Mouse (Mus musculus) midbrain, embryonic 13.5 days (tissue): ENCODE data around the gene Fam166b. TPM values are rescaled to one million over a fixed set of nuclear protein-coding genes. Genes with fewer than 3 reads are reported as not detected.

Experiments
- ATAC-seq: fragments of 200-750 bp; cut with Nextera tagmentation; 2 replicates; pipeline ENCODE4 v1.8.0; 2017; ENCODE audit warnings: mild to moderate bottlenecking, moderate TSS enrichment, moderate library complexity
- H3K27ac ChIP-seq: fragments of 300-500 bp; sonication (generic); 2 replicates; pipeline ENCODE4 v1.5.1; 2015; ENCODE audit warnings: inconsistent platforms, mild to moderate bottlenecking, moderate library complexity
- H3K27me3 ChIP-seq: fragments of 300-500 bp; sonication (generic); 2 replicates; pipeline ENCODE4 v1.6.1; 2015; ENCODE audit warnings: mild to moderate bottlenecking, inconsistent platforms
- H3K36me3 ChIP-seq: fragments of 300-500 bp; sonication (generic); 2 replicates; pipeline ENCODE4 v1.6.1; 2015; ENCODE audit warnings: mild to moderate bottlenecking, inconsistent platforms
- H3K4me1 ChIP-seq: fragments of 300-500 bp; sonication (generic); replicated peaks from 2 replicates; pipeline ENCODE4 v1.6.1; 2015; ENCODE audit warnings: inconsistent platforms
- H3K4me2 ChIP-seq: fragments of 300-500 bp; sonication (generic); replicated peaks from 2 replicates; pipeline ENCODE4 v1.6.1; 2015; ENCODE audit warnings: moderate library complexity, mild to moderate bottlenecking, inconsistent platforms
- H3K4me3 ChIP-seq: fragments of 300-500 bp; sonication (generic); replicated peaks from 2 replicates; pipeline ENCODE4 v1.5.1; 2015; ENCODE audit warnings: mild to moderate bottlenecking, inconsistent platforms
- H3K9ac ChIP-seq: fragments of 300-500 bp; sonication (generic); replicated peaks from 2 replicates; pipeline ENCODE4 v1.6.1; 2015; ENCODE audit warnings: mild to moderate bottlenecking, inconsistent platforms
- H3K9me3 ChIP-seq: fragments of 300-500 bp; sonication (generic); 2 replicates; pipeline ENCODE4 v1.6.1; 2016; ENCODE audit warnings: mild to moderate bottlenecking, inconsistent platforms
- WGBS: fragments of 180-500 bp; shearing (Covaris S2); methylation state at CpG from one replicate; pipeline ENCODE4 v1.1.7; 2015; 5-methylcytosine and 5-hydroxymethylcytosine counted together
- polyA plus RNA-seq: library from polyadenylated mRNA; unstranded; fragments of >200 nt; fragmentation: Nextera tagmentation; extraction: Ambion mirVana; gene quantifications from 2 replicates; pipeline ENCODE4 v1.2.1, GENCODE M21; 2015

Fam166b gene
- polyA plus RNA-seq, 1 experiment from 2014 or later = 0.83 TPM

DNA sequence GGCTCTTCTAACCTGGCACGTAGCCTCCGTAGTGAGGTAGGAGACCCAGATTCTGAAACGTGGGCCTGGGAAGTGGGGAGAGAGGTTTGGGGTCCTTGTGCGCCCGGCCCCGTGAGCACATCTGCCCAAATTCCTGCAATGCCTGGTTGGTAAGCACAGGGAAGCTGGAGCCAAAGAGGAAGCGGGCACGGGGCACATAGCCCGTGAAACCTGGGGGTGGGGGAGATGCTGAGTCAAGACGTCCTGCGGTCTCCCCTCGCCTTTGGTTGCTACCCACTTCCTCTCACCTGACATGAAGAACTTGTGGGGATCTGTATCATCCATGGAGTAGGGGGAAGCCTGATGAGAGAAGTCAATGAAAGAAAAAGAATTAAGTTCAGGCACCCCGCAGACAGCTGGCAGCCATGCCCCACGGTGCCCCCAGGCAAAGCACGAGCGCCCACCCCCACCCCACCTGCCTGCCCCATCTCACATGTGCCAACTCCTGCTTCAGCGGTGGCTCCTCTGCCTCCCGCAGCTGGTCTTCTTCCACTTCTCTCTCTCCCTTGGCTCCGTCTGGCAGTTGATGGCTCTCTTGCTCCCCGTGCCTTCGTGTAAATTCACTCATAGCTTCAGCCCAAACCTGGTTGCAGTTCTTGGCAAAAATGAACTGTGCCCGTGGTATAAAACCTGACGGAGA lies 1.3 kb downstream of the Fam166b start:
- Histone ChIP-seq H3K27ac (no peak overlapping the region), H3K27me3 (peaks cover 50% of the 10 kb centered on the region), H3K9ac (no peak overlapping the region), H3K4me3 (no peak overlapping the region), H3K4me1 (peaks cover 30% of the 10 kb centered on the region), H3K9me3 (no peaks in the 10 kb centered on the region), H3K4me2 (no peak overlapping the region), H3K36me3 (peaks cover 48% of the 10 kb centered on the region)
- 21% methylated on average over 23 of the region's 23 CpGs for WGBS
- ATAC-seq = no peak

DNA sequence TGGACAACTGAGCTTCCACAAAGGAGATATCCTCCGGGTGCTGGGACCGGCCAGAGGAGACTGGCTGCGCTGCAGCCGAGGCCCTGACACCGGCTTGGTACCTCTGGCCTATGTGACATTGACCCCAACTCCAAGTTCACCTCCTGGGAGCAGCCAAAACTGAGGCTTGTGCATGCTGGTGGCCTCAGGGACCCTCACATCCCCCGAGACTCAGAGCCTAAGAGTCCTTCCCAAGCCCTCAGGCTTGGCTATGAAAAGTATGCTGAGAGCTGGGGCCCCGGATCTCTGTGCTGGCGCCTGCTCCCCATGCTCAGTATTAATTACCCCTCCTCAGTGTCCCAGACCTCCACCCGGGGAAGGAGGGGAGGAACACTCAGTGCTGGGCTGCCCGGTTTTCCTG lies 2.4 kb downstream of the Fam166b start:
- peaks cover 60% of the 10 kb centered on the region for H3K36me3 ChIP-seq
- no peak overlapping the region for H3K4me3 ChIP-seq
- WGBS = 43% methylated on average over 10 of the region's 10 CpGs
- peaks cover 55% of the 10 kb centered on the region for H3K27me3 ChIP-seq
- peaks cover 30% of the 10 kb centered on the region for H3K4me1 ChIP-seq
- no peaks in the 10 kb centered on the region for H3K9me3 ChIP-seq
- peak overlapping the region; percentile 19; the same call in 1 of the 2 replicates for H3K9ac ChIP-seq
- H3K4me2 ChIP-seq = no peak overlapping the region
- ATAC-seq = 0 out of 2 replicates have a peak, but pooled peaks have one; percentile 13
- no peak overlapping the region for H3K27ac ChIP-seq

DNA sequence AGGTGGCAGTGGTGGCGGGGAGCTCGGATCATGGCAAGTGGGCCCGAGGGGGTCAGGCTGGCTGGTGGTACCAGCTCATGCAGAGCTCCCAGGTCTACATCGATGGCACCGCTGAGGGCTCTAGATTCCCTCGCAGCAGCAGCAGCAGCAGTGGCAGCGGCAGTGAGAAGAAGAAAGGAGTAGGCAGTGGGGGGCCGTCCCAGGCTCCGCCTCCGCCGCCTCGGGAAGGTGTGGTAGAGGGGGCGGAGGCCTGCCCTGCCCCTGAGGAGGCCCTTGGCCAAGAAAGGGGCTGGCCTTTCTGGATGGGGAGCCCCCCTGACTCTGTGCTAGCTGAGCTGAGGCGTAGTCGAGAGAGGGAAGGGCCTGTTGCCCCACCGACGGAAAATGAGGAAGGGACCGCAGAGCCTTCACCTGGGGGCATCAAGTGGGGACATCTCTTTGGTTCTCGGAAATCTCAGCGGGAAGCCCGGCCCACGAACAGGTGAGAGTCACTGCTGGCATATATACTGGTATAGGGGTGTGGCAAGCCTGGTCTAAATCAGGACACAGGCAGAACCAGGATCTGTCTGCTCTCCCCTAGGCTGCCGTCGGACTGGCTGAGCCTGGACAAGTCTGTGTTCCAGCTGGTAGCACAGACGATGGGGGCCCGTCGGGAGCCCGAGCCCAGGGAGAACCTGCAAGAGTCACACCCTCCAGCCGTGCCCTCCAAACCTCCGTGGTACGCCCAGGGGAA lies 3.1 kb downstream of the Fam166b start:
- Histone ChIP-seq H3K4me3 (no peak overlapping the region), H3K9me3 (no peaks in the 10 kb centered on the region), H3K4me2 (no peak overlapping the region), H3K27ac (no peak overlapping the region), H3K27me3 (peaks cover 55% of the 10 kb centered on the region), H3K4me1 (peaks cover 30% of the 10 kb centered on the region), H3K9ac (peak overlapping the region; percentile 44; the same call in 1 of the 2 replicates), H3K36me3 (peaks cover 61% of the 10 kb centered on the region)
- peak; percentile 3; the same call in 1 of the 2 replicates for ATAC-seq
- 19% methylated on average over 31 of the region's 31 CpGs for WGBS

DNA sequence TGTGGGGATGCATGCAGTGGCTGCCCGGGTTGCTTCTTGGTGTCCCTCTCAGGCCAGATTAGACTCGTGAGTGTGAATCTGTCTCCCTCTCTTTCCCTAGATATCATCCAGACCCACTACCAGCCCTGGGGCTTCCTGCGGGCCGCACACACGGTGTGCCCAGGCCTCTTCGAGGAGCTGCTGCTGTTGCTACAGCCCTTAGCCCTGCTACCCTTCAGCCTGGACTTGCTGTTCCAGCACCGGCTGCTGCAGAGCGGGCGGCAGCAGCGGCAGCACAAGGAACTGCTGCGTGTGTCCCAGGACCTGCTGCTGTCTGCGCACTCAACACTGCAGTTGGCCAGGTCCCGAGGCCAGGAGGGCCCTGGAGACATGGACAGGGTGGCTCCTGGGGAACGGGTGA lies 3.7 kb downstream of the Fam166b start:
- H3K27me3 ChIP-seq = peaks cover 55% of the 10 kb centered on the region
- H3K4me2 ChIP-seq = no peak overlapping the region
- peak overlapping the region; percentile 44; the same call in 1 of the 2 replicates for H3K9ac ChIP-seq
- H3K4me3 ChIP-seq = no peak overlapping the region
- 24% methylated on average over 14 of the region's 14 CpGs for WGBS
- H3K9me3 ChIP-seq = no peaks in the 10 kb centered on the region
- H3K36me3 ChIP-seq = peaks cover 61% of the 10 kb centered on the region
- no peak overlapping the region for H3K27ac ChIP-seq
- no peak for ATAC-seq
- peaks cover 30% of the 10 kb centered on the region for H3K4me1 ChIP-seq

DNA sequence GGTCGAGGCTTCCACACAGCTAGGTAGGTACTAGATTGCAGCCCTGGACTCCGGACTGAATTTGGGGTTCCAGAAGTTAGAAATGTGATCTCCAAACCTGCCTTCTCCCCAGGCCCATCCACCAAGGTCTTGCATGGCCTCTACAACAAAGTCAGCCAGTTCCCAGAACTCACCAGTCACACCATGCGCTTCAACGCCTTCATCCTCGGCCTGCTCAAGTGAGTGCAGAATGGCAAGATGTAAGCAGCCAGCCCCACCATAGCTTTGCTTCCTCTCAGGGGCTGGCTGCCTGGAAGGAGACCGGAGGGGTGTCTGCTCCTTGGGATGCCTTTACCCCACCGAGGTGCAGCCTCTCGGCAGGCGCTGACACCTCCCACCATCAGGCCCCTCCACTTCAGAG lies 4.9 kb downstream of the Fam166b start:
- H3K9me3 ChIP-seq = no peaks in the 10 kb centered on the region
- peaks cover 36% of the 10 kb centered on the region for H3K4me1 ChIP-seq
- peaks cover 55% of the 10 kb centered on the region for H3K27me3 ChIP-seq
- no peak overlapping the region for H3K9ac ChIP-seq
- H3K4me3 ChIP-seq = no peak overlapping the region
- peaks cover 69% of the 10 kb centered on the region for H3K36me3 ChIP-seq
- H3K27ac ChIP-seq = no peak overlapping the region
- WGBS = 84% methylated on average over 9 of the region's 9 CpGs
- no peak for ATAC-seq
- no peak overlapping the region for H3K4me2 ChIP-seq

DNA sequence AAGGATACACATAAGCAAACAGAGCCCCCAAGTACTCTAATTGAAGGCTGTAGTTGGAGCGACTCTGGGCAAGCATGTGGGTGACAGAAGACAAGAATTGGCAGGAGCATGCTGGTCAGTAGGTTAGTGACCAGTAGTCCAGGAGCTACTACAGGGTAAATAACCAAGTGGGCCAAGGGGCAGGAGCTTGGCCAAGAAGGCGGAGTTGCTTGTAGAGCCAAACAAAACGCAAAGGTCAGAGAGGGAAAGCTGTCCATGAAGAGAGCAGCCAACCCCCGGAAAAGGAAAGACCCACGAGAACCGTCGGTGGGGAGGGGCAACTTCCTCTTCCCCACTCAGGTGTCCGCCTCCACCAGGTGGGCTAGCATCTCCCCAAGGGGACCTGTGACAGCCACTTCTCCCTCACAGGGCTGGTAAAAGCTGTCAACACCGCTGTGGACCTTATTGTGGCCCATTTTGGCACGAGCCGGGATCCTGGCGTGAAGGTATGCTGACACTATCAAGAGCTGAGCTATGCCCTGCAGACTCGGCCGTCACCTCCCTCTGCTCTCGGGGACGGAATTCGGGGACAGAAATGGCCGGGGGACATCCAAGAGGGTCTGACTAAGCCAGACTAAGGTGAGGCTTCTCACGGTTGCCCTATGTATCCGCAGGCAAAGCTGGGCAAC lies 5.5 kb downstream of the Fam166b start:
- WGBS = 91% methylated on average over 20 of the region's 20 CpGs
- Histone ChIP-seq H3K9me3 (no peaks in the 10 kb centered on the region), H3K36me3 (peaks cover 72% of the 10 kb centered on the region), H3K4me3 (no peak overlapping the region), H3K4me1 (peaks cover 31% of the 10 kb centered on the region), H3K27me3 (peaks cover 55% of the 10 kb centered on the region), H3K9ac (no peak overlapping the region), H3K4me2 (no peak overlapping the region), H3K27ac (no peak overlapping the region)
- ATAC-seq = no peak

DNA sequence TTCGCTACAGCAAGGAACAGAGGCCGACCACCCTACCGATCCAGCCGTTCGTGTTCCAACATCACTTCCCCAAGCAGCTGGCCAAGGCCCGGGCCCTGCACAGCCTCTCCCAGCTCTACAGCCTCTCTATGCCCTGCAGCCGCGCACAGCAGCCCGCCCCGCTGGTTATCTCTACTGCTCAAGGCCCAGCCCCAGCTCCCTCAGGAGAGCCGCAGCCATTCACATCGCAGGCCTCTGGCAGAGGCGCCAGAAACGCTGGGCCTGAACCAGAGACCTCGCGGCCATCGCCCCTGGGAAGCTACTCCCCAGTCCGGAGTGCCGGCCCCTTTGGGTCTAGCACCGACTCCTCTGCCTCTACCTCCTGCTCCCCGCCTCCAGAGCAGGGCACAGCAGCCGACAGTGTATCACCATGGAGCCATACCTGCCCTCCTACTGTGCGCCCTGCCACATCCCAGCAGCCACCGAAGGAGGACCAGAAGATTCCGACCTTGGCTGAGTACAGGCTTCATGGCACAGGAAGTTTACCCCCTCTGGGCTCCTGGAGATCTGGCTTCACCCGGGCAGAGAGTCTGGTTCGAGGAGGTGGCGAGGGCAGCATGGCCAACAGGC lies 7.2 kb downstream of the Fam166b start:
- Histone ChIP-seq H3K4me3 (no peak overlapping the region), H3K4me1 (peaks cover 20% of the 10 kb centered on the region), H3K4me2 (no peak overlapping the region), H3K27ac (no peak overlapping the region), H3K36me3 (peaks cover 82% of the 10 kb centered on the region), H3K27me3 (peaks cover 46% of the 10 kb centered on the region), H3K9me3 (no peaks in the 10 kb centered on the region), H3K9ac (no peak overlapping the region)
- 82% methylated on average over 28 of the region's 28 CpGs for WGBS
- ATAC-seq = peak; percentile 13; the same call in 1 of the 2 replicates

DNA sequence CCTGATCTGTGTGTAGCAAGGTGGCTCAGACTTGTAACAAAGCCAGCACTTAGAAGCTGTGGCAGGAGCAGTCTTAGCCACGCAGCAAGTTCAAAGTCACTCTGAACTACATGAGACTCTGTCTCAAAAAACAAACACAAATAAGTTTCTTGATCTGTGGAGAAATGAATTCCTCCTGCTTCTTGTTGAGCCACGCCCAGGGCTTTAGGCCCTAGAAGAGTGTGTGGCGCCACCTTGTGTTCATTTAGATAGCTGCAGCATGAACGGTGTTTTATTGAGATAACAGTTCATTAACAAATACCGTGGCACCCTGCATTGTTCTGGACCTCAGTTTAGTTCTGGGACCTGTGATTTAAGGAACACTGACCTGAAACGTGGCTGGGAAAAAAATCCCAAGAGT lies 8.6 kb downstream of the Fam166b start:
- H3K27me3 ChIP-seq = peaks cover 31% of the 10 kb centered on the region
- ATAC-seq = 0 out of 2 replicates have a peak, but pooled peaks have one; percentile 12
- H3K4me3 ChIP-seq = no peak overlapping the region
- H3K36me3 ChIP-seq = peaks cover 82% of the 10 kb centered on the region
- H3K9ac ChIP-seq = no peak overlapping the region; the same call in 1 of the 2 replicates
- H3K4me2 ChIP-seq = no peak overlapping the region
- 6% methylated on average over 6 of the region's 6 CpGs for WGBS
- H3K9me3 ChIP-seq = no peaks in the 10 kb centered on the region
- H3K27ac ChIP-seq = no peak overlapping the region
- H3K4me1 ChIP-seq = peaks cover 16% of the 10 kb centered on the region

DNA sequence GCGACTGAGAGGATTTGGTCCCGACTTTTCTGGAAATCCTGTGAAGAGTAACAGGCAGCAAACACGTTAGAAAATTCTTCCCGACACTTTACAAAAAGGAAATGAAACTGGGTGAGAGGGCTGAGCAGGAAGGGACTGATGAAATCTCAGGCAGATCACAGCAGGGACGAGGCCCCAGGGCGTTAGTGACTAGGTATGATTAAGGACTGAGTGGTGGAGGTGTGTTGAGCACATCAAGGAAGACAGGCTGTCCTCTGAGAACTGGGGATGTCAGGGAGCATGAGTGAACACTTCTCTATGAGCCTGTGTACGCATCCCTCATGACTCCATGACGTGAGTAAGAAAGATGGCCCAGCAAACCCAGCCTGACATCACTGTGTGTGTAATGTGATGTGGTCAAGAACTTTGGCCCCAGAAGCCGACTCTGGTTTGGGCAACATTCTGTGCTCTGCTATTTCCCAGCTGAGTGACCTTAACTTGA lies 9.1 kb downstream of the Fam166b start:
- H3K36me3 ChIP-seq = peaks cover 82% of the 10 kb centered on the region
- H3K27ac ChIP-seq = peak overlapping the region; percentile 26; the same call in 1 of the 2 replicates
- no peak overlapping the region for H3K4me3 ChIP-seq
- 74% methylated on average over 9 of the region's 9 CpGs for WGBS
- no peaks in the 10 kb centered on the region for H3K9me3 ChIP-seq
- H3K9ac ChIP-seq = no peak overlapping the region; the same call in 1 of the 2 replicates
- ATAC-seq = no peak
- H3K4me2 ChIP-seq = no peak overlapping the region
- peaks cover 13% of the 10 kb centered on the region; the same call in 1 of the 2 replicates for H3K4me1 ChIP-seq
- H3K27me3 ChIP-seq = peaks cover 27% of the 10 kb centered on the region

DNA sequence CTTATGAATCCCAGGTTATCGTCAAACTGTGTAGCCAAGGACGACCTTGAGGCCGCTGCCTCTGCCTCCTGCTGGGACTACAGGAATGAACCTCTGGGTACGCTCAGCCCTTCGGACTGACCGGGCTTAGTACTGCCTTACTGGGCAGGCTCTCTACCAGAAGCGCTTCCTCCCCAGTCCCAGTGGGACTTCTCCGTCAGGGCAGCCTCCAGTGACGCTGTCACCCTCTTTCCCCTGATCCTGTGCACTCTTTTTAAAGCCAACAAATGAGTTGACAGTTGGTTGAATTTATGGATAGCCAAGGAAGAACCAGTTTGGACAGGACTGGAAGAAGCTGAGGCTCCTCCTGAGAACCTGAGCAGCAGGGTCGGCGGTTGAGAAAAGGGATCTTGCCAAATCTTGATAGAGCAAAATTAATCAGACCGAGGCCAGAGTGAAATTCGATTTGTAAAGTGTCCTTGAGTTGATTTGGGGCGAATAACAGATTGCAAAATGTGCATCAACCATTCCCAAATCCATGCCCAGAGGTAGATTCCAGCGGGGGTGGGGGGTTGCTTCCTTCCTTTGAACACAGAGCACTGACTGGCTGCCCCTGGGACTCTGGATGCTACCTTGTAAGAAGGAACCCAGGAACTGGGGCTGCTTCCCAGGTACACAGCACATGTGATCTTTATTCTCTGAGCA lies 9.8 kb downstream of the Fam166b start:
- H3K9ac ChIP-seq = no peak overlapping the region
- H3K4me2 ChIP-seq = no peak overlapping the region
- H3K4me3 ChIP-seq = no peak overlapping the region
- H3K36me3 ChIP-seq = peaks cover 82% of the 10 kb centered on the region
- 57% methylated on average over 15 of the region's 15 CpGs for WGBS
- ATAC-seq = no peak
- peaks cover 19% of the 10 kb centered on the region for H3K27me3 ChIP-seq
- H3K27ac ChIP-seq = no peak overlapping the region
- H3K9me3 ChIP-seq = no peaks in the 10 kb centered on the region
- H3K4me1 ChIP-seq = peaks cover 13% of the 10 kb centered on the region; the same call in 1 of the 2 replicates

DNA sequence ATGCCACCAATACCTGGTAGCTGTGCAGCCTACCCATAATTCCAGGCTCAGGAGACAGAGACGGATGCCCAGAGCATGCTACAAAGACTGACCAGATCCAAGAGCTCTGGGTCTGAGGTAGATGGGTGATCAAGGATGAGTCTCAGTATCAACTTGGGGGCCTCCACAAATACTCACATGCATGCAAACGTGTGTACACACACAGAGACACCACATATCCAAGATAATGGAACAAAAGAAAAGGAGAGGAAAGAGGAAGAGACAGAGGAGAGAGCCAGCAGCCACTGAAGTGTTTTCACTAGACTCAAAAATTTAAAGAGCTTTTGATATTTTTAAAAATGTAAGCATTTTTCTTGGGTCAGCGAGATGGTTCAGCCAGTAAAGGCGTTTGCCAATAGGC lies 10.5 kb downstream of the Fam166b start:
- Histone ChIP-seq H3K4me3 (no peak overlapping the region), H3K36me3 (peaks cover 79% of the 10 kb centered on the region), H3K27ac (no peak overlapping the region), H3K4me2 (no peak overlapping the region), H3K4me1 (peaks cover 15% of the 10 kb centered on the region), H3K27me3 (peaks cover 13% of the 10 kb centered on the region), H3K9me3 (no peaks in the 10 kb centered on the region), H3K9ac (no peak overlapping the region)
- ATAC-seq = no peak
- 78% methylated on average over 4 of the region's 4 CpGs for WGBS
